Mouse (Mus musculus) embryo, embryonic 11.5 days (tissue): ENCODE data around the gene Gm2431.
A peak's percentile ranks its signal among the peaks of the same experiment; 100 is the strongest.
"Not testable (repeated sequence)": the region's sequence is repeated elsewhere in the genome, so short reads cannot be mapped to it uniquely, and the experiment has no call there.

Source experiments
- DNase-seq: peaks from one replicate; pipeline ENCODE4 v3.0.0-alpha.2; 2012; ENCODE audit warnings: low read depth, low spot score

The Gm2431 gene

GRCm38 (mm10) chr7:142258254-142258653, at the start of gene Gm2431:
TSS of gene Gm2431 (minus strand) at chr7:142258354.
- not testable (repeated sequence) for DNase-seq

- not testable (repeated sequence) for DNase-seq
Measured at GRCm38 (mm10) chr7:142303929-142304328, 45.8 kb upstream of the Gm2431 start.

- DNase-seq = no peak
Measured at GRCm38 (mm10) chr7:142303249-142303648, 45.1 kb upstream of the Gm2431 start, which contains the start of gene Krtap5-4. TSS of gene Krtap5-4 (plus strand) at chr7:142303549.

- DNase-seq = not testable (repeated sequence)
Measured at GRCm38 (mm10) chr7:142297018-142297417, 38.9 kb upstream of the Gm2431 start, which contains the start of gene Krtap5-1. TSS of gene Krtap5-1 (minus strand) at chr7:142297118.

- DNase-seq = not testable (repeated sequence)
Measured at GRCm38 (mm10) chr7:142296108-142296507, 38.0 kb upstream of the Gm2431 start.

GRCm38 (mm10) chr7:142295418-142295817, 37.3 kb upstream of the Gm2431 start:
- no peak for DNase-seq

GRCm38 (mm10) chr7:142293851-142294250, 35.7 kb upstream of the Gm2431 start:
- not testable (repeated sequence) for DNase-seq

- DNase-seq = not testable (repeated sequence)
Measured at GRCm38 (mm10) chr7:142285910-142286612, 27.9 kb upstream of the Gm2431 start.

- no peak for DNase-seq
Measured at GRCm38 (mm10) chr7:142285130-142285835, 27.1 kb upstream of the Gm2431 start.

GRCm38 (mm10) chr7:142284615-142285080, 26.5 kb upstream of the Gm2431 start:
- peak; percentile 90 for DNase-seq

- peak; percentile 43 for DNase-seq
Measured at GRCm38 (mm10) chr7:142284023-142284591, 26.0 kb upstream of the Gm2431 start.

GRCm38 (mm10) chr7:142282847-142283246, 24.7 kb upstream of the Gm2431 start:
- DNase-seq = not testable (repeated sequence)

GRCm38 (mm10) chr7:142279291-142279690, 21.1 kb upstream of the Gm2431 start:
- DNase-seq = not testable (repeated sequence)

GRCm38 (mm10) chr7:142278183-142278582, 20.0 kb upstream of the Gm2431 start:
- DNase-seq = not testable (repeated sequence)

- not testable (repeated sequence) for DNase-seq
Measured at GRCm38 (mm10) chr7:142274263-142274662, 16.1 kb upstream of the Gm2431 start, which contains the start of gene Gm4559. TSS of gene Gm4559 (minus strand) at chr7:142274363.

- peak; percentile 20 for DNase-seq
Measured at GRCm38 (mm10) chr7:142255517-142255916, 2.6 kb downstream of the Gm2431 start.

- peak; percentile 13 for DNase-seq
Measured at GRCm38 (mm10) chr7:142249824-142250223, 8.3 kb downstream of the Gm2431 start.

GRCm38 (mm10) chr7:142240978-142241377, 17.2 kb downstream of the Gm2431 start, which contains the start of gene Gm40460:
TSS of gene Gm40460 (minus strand) at chr7:142241078.
- no peak for DNase-seq

GRCm38 (mm10) chr7:142231540-142231939, 26.6 kb downstream of the Gm2431 start:
- no peak for DNase-seq

GRCm38 (mm10) chr7:142229871-142230270, 28.3 kb downstream of the Gm2431 start, which contains the start of gene Krtap5-5:
TSS of gene Krtap5-5 (minus strand) at chr7:142229971.
- DNase-seq = not testable (repeated sequence)

- no peak for DNase-seq
Measured at GRCm38 (mm10) chr7:142224518-142224917, 33.6 kb downstream of the Gm2431 start.

- not testable (repeated sequence) for DNase-seq
Measured at GRCm38 (mm10) chr7:142212136-142212535, 46.0 kb downstream of the Gm2431 start.
